Mouse (Mus musculus): ENCODE data around the gene D11Wsu47e. TPM values are rescaled to one million over a fixed set of nuclear protein-coding genes. Genes with fewer than 3 reads are reported as not detected.

The D11Wsu47e gene
- polyA plus RNA-seq, 1 experiment from 2014 or later, result 7.8 TPM

- WGBS (ENCODE audit: insufficient replicate concordance), result 91% methylated on average over 10 of the region's 10 CpGs
- Histone ChIP-seq H3K4me1 (ENCODE audit: control insufficient read depth, low read depth, low read length) (peaks cover 45% of the 10 kb centered on the region), H3K36me3 (ENCODE audit: control insufficient read depth, insufficient read depth) (peaks cover 24% of the 10 kb centered on the region), H3K27ac (ENCODE audit: low read length) (no peak overlapping the region), H3K9ac (ENCODE audit: low read depth, low read length) (no peak overlapping the region), H3K4me2 (ENCODE audit: low read depth, low read length) (no peak overlapping the region), H3K4me3 (ENCODE audit: low read depth, low read length) (no peak overlapping the region), H3K27me3 (ENCODE audit: control insufficient read depth, insufficient read depth, low read depth, low read length) (no peaks in the 10 kb centered on the region), H3K9me3 (replicated peaks; ENCODE audit: control insufficient read depth, low read length) (no peaks in the 10 kb centered on the region)
- ATAC-seq (ENCODE audit: low read depth), result no peak
Observed at GRCm38 (mm10) chr11:113731945-113732612, 47.9 kb downstream of the D11Wsu47e start.

- H3K4me3 ChIP-seq (ENCODE audit: low read depth, low read length), result no peak overlapping the region
- H3K27me3 ChIP-seq (ENCODE audit: control insufficient read depth, insufficient read depth, low read depth, low read length), result no peaks in the 10 kb centered on the region
- peak; percentile 31 for ATAC-seq (ENCODE audit: low read depth)
- 44% methylated on average over 6 of the region's 6 CpGs for WGBS (ENCODE audit: insufficient replicate concordance)
- peaks cover 7% of the 10 kb centered on the region for H3K36me3 ChIP-seq (ENCODE audit: control insufficient read depth, insufficient read depth)
- no peak overlapping the region for H3K4me2 ChIP-seq (ENCODE audit: low read depth, low read length)
- H3K9ac ChIP-seq (ENCODE audit: low read depth, low read length), result no peak overlapping the region
- H3K27ac ChIP-seq (ENCODE audit: low read length), result peak overlapping the region; percentile 18
- H3K9me3 ChIP-seq (replicated peaks; ENCODE audit: control insufficient read depth, low read length), result no peaks in the 10 kb centered on the region
- H3K4me1 ChIP-seq (ENCODE audit: control insufficient read depth, low read depth, low read length), result peaks cover 60% of the 10 kb centered on the region
Observed at GRCm38 (mm10) chr11:113733631-113734364, 49.6 kb downstream of the D11Wsu47e start.

GRCm38 (mm10) chr11:113735151-113735550 lies 50.9 kb downstream of the D11Wsu47e start:
- H3K27ac ChIP-seq (ENCODE audit: low read length), result 0 out of 2 replicates have a peak overlapping the region, but pooled peaks have one; percentile 14
- no peaks in the 10 kb centered on the region for H3K9me3 ChIP-seq (replicated peaks; ENCODE audit: control insufficient read depth, low read length)
- no peak overlapping the region for H3K4me2 ChIP-seq (ENCODE audit: low read depth, low read length)
- peak overlapping the region; percentile 17; the same call in 1 of the 2 replicates for H3K9ac ChIP-seq (ENCODE audit: low read depth, low read length)
- no peaks in the 10 kb centered on the region for H3K36me3 ChIP-seq (ENCODE audit: control insufficient read depth, insufficient read depth)
- H3K4me1 ChIP-seq (ENCODE audit: control insufficient read depth, low read depth, low read length), result peaks cover 70% of the 10 kb centered on the region
- no peaks in the 10 kb centered on the region for H3K27me3 ChIP-seq (ENCODE audit: control insufficient read depth, insufficient read depth, low read depth, low read length)
- WGBS (ENCODE audit: insufficient replicate concordance), result 70% methylated on average over 6 of the region's 6 CpGs
- ATAC-seq (ENCODE audit: low read depth), result no peak
- no peak overlapping the region for H3K4me3 ChIP-seq (ENCODE audit: low read depth, low read length)

GRCm38 (mm10) chr11:113736848-113737552 lies 52.8 kb downstream of the D11Wsu47e start:
- 78% methylated on average over 11 of the region's 11 CpGs for WGBS (ENCODE audit: insufficient replicate concordance)
- H3K27ac ChIP-seq (ENCODE audit: low read length), result no peak overlapping the region
- ATAC-seq (ENCODE audit: low read depth), result 0 out of 2 replicates have a peak, but pooled peaks have one; percentile 27
- H3K4me3 ChIP-seq (ENCODE audit: low read depth, low read length), result no peak overlapping the region
- no peaks in the 10 kb centered on the region for H3K9me3 ChIP-seq (replicated peaks; ENCODE audit: control insufficient read depth, low read length)
- no peak overlapping the region for H3K9ac ChIP-seq (ENCODE audit: low read depth, low read length)
- no peak overlapping the region for H3K4me2 ChIP-seq (ENCODE audit: low read depth, low read length)
- H3K4me1 ChIP-seq (ENCODE audit: control insufficient read depth, low read depth, low read length), result peaks cover 62% of the 10 kb centered on the region
- H3K27me3 ChIP-seq (ENCODE audit: control insufficient read depth, insufficient read depth, low read depth, low read length), result no peaks in the 10 kb centered on the region
- H3K36me3 ChIP-seq (ENCODE audit: control insufficient read depth, insufficient read depth), result no peaks in the 10 kb centered on the region; the same call in 1 of the 2 replicates

- Histone ChIP-seq H3K9ac (ENCODE audit: low read depth, low read length) (no peak overlapping the region), H3K27ac (ENCODE audit: low read length) (0 out of 2 replicates have a peak overlapping the region, but pooled peaks have one; percentile 22), H3K4me3 (ENCODE audit: low read depth, low read length) (no peak overlapping the region), H3K36me3 (ENCODE audit: control insufficient read depth, insufficient read depth) (no peaks in the 10 kb centered on the region; the same call in 1 of the 2 replicates), H3K9me3 (replicated peaks; ENCODE audit: control insufficient read depth, low read length) (no peaks in the 10 kb centered on the region), H3K27me3 (ENCODE audit: control insufficient read depth, insufficient read depth, low read depth, low read length) (no peaks in the 10 kb centered on the region), H3K4me2 (ENCODE audit: low read depth, low read length) (no peak overlapping the region), H3K4me1 (ENCODE audit: control insufficient read depth, low read depth, low read length) (peaks cover 61% of the 10 kb centered on the region)
- WGBS (ENCODE audit: insufficient replicate concordance), result 72% methylated on average over 3 of the region's 3 CpGs
- ATAC-seq (ENCODE audit: low read depth), result no peak
Observed at GRCm38 (mm10) chr11:113737553-113737854, 53.3 kb downstream of the D11Wsu47e start.

- ATAC-seq (ENCODE audit: low read depth), result no peak
- H3K27me3 ChIP-seq (ENCODE audit: control insufficient read depth, insufficient read depth, low read depth, low read length), result no peaks in the 10 kb centered on the region
Observed at GRCm38 (mm10) chr11:113737912-113738311, 53.7 kb downstream of the D11Wsu47e start.

GRCm38 (mm10) chr11:113739213-113739612 lies 55.0 kb downstream of the D11Wsu47e start:
- Histone ChIP-seq H3K4me3 (ENCODE audit: low read depth, low read length) (no peak overlapping the region), H3K4me2 (ENCODE audit: low read depth, low read length) (no peak overlapping the region), H3K9me3 (replicated peaks; ENCODE audit: control insufficient read depth, low read length) (peaks cover 4% of the 10 kb centered on the region), H3K27me3 (ENCODE audit: control insufficient read depth, insufficient read depth, low read depth, low read length) (no peaks in the 10 kb centered on the region), H3K4me1 (ENCODE audit: control insufficient read depth, low read depth, low read length) (peaks cover 44% of the 10 kb centered on the region), H3K9ac (ENCODE audit: low read depth, low read length) (no peak overlapping the region), H3K36me3 (ENCODE audit: control insufficient read depth, insufficient read depth) (peaks cover 9% of the 10 kb centered on the region), H3K27ac (ENCODE audit: low read length) (no peak overlapping the region)
- WGBS (ENCODE audit: insufficient replicate concordance), result 81% methylated on average over 8 of the region's 8 CpGs
- ATAC-seq (ENCODE audit: low read depth), result no peak

More at GRCm38 (mm10) chr11:113737912-113738311, 53.7 kb downstream of the D11Wsu47e start:
- Histone ChIP-seq H3K27ac (ENCODE audit: low read length) (0 out of 2 replicates have a peak overlapping the region, but pooled peaks have one; percentile 22), H3K4me2 (ENCODE audit: low read depth, low read length) (no peak overlapping the region), H3K4me1 (ENCODE audit: control insufficient read depth, low read depth, low read length) (peaks cover 57% of the 10 kb centered on the region), H3K36me3 (ENCODE audit: control insufficient read depth, insufficient read depth) (peaks cover 2% of the 10 kb centered on the region), H3K9ac (ENCODE audit: low read depth, low read length) (no peak overlapping the region), H3K4me3 (ENCODE audit: low read depth, low read length) (no peak overlapping the region), H3K9me3 (replicated peaks; ENCODE audit: control insufficient read depth, low read length) (peaks cover 2% of the 10 kb centered on the region)
- 46% methylated on average over 8 of the region's 8 CpGs for WGBS (ENCODE audit: insufficient replicate concordance)

- Histone ChIP-seq H3K4me2 (ENCODE audit: low read depth, low read length) (no peak overlapping the region), H3K9me3 (replicated peaks; ENCODE audit: control insufficient read depth, low read length) (peaks cover 4% of the 10 kb centered on the region), H3K9ac (ENCODE audit: low read depth, low read length) (no peak overlapping the region), H3K4me3 (ENCODE audit: low read depth, low read length) (no peak overlapping the region), H3K27ac (ENCODE audit: low read length) (no peak overlapping the region), H3K36me3 (ENCODE audit: control insufficient read depth, insufficient read depth) (peaks cover 13% of the 10 kb centered on the region), H3K4me1 (ENCODE audit: control insufficient read depth, low read depth, low read length) (peaks cover 35% of the 10 kb centered on the region), H3K27me3 (ENCODE audit: control insufficient read depth, insufficient read depth, low read depth, low read length) (no peaks in the 10 kb centered on the region)
- no peak for ATAC-seq (ENCODE audit: low read depth)
- WGBS (ENCODE audit: insufficient replicate concordance), result 75% methylated on average over 7 of the region's 7 CpGs
Observed at GRCm38 (mm10) chr11:113740100-113740499, 55.9 kb downstream of the D11Wsu47e start.

Measured in liver, embryonic 16.5 days (tissue).